Mouse (Mus musculus): ENCODE data around the gene Rai1. TPM values are rescaled to one million over a fixed set of nuclear protein-coding genes. Genes with fewer than 3 reads are reported as not detected.
A peak's percentile ranks its signal among the peaks of the same experiment; 100 is the strongest.

Rai1 gene
- polyA plus RNA-seq, 2 experiments = 29.7 to 62.1 TPM

DNA sequence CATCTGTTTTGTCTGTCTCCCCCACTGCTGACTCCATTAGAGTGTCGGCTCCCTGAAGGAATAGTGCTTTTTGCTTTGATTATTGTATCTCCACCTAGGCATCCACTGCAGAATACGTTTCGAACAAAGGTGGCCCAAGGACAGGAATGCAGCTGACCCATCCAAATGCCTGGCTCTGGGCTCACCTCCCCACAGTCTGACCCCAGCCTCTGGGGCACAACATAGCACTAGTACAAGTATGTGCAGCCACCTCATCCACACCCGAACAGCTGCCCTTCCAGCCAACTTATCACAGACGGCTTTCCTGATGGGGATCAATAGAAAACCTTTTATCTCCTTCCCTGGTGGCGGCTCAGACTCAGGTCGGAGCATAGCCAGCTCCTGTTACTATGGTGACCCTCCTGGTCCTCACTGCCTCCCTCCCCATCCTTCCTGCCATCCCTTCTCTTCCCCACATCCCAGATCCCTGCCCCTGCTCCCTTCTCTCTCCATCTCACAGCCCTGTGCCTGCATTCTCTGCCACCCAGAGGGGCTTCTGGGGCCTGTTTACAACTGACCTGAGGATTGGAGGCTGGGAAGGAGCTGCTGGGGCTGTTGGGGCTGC lies 10.7 kb upstream of the Rai1 start:
- Histone ChIP-seq H3K9me3 (ENCODE audit: control insufficient read depth, low read length) (no peaks in the 10 kb centered on the region), H3K36me3 (ENCODE audit: control insufficient read depth, insufficient read depth, low read length) (no peaks in the 10 kb centered on the region), H3K4me3 (replicated peaks; ENCODE audit: low read length) (no peak overlapping the region), H3K9ac (ENCODE audit: low read depth, low read length, severe bottlenecking) (no peak overlapping the region), H3K27ac (replicated peaks; ENCODE audit: low read depth, low read length) (no peak overlapping the region), H3K4me2 (replicated peaks; ENCODE audit: low read depth, low read length, severe bottlenecking) (no peak overlapping the region), H3K4me1 (ENCODE audit: control insufficient read depth, insufficient read depth, low read length) (peaks cover 18% of the 10 kb centered on the region), H3K27me3 (ENCODE audit: control insufficient read depth, insufficient read depth, low read length) (no peaks in the 10 kb centered on the region)
- no peak for DNase-seq (ENCODE audit: low spot score)
- TF ChIP-seq POLR2A (IDR thresholded peaks at IDR 0.05; ENCODE audit: borderline replicate concordance, extremely low read depth, insufficient read depth, insufficient read length) = no peak
- WGBS = 43% methylated on average over 7 of the region's 7 CpGs
- no peak for ATAC-seq (ENCODE audit: low FRiP score, low read depth)

DNA sequence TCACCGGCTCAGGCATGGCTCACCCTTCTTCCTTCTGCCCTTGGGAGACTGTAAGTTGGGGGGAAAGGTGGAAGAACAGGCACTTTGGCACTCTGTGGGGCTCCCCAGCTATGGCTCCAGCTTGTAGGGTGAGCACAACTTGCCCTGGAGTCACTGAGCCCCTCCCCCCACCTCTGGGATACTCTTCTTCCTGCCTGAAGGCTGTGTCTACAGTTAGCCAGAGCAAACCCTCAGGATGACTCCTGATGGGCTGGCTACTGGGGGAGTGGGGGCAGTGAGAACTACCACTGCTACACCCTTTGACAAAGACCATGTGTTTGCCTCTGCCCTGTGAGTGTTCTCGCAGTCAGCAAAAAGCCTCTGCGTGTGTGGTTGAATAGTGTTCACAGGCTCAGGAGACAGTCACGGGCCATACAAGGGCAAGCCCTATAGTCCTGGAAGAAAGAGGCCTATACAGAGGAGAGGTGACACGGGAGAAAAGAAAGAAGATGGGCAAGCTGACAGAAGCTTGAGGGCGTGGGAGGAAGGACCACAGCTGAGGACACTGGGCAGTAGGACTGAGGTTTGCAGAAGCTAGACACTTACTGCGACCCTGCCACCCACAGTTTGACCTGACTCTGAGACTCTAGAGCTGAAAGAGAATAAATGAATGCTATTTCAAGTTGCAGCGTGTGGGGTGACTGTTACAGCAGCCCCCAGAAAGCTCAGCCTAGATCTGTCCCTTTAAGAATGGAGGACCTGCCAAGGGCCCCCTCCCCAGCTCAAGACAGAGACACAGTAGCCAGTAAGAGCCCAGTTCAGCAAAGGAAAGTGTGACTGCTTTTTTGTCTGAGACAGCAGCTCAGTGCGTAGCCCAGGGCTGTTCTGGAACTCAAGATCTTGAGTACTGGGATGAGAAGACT lies 9.7 kb upstream of the Rai1 start:
- 59% methylated on average over 9 of the region's 9 CpGs for WGBS
- ATAC-seq (ENCODE audit: low FRiP score, low read depth) (no peak), DNase-seq (ENCODE audit: low spot score) (no peak)
- Histone ChIP-seq H3K4me3 (replicated peaks; ENCODE audit: low read length) (no peak overlapping the region), H3K36me3 (ENCODE audit: control insufficient read depth, insufficient read depth, low read length) (no peaks in the 10 kb centered on the region), H3K27me3 (ENCODE audit: control insufficient read depth, insufficient read depth, low read length) (no peaks in the 10 kb centered on the region), H3K4me2 (replicated peaks; ENCODE audit: low read depth, low read length, severe bottlenecking) (no peak overlapping the region), H3K9ac (ENCODE audit: low read depth, low read length, severe bottlenecking) (peak overlapping the region; percentile 16; the same call in 1 of the 2 replicates), H3K27ac (replicated peaks; ENCODE audit: low read depth, low read length) (no peak overlapping the region), H3K9me3 (ENCODE audit: control insufficient read depth, low read length) (no peaks in the 10 kb centered on the region), H3K4me1 (ENCODE audit: control insufficient read depth, insufficient read depth, low read length) (peaks cover 17% of the 10 kb centered on the region)
- no peak for TF ChIP-seq POLR2A (IDR thresholded peaks at IDR 0.05; ENCODE audit: borderline replicate concordance, extremely low read depth, insufficient read depth, insufficient read length)

DNA sequence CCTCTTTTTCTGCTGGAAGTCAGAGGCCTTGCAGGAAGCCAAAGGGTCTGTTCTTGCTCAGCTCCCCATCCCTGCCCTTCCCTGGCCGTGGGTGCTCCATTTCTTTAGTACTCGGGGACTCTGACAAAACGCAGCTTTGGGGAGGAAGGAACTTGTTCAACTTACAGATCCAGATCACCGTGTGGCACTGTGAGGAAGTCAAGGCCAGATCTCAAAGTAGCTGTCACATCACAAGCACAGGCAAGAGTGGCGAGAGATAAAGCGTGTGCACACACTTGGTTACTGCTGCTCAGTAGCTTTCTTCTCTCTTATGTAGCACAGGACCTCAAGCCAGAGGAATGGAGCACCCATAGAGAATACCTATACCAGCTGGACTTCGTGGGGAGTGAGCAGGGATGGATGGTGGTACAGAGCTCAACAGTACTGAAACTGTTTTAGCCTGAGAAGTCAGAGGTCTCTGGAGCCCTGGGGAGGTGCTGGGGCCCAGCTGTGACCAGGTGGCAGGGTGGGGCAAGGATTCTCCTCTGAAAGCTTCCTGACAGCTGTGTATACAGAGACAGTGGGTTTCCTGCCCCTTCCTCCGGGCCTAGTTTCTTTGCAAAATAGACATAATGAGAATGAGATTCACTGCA lies 5.1 kb upstream of the Rai1 start:
- H3K4me1 ChIP-seq (ENCODE audit: control insufficient read depth, insufficient read depth, low read length) = peaks cover 23% of the 10 kb centered on the region
- no peak overlapping the region for H3K4me3 ChIP-seq (replicated peaks; ENCODE audit: low read length)
- DNase-seq (ENCODE audit: low spot score) (no peak), ATAC-seq (ENCODE audit: low FRiP score, low read depth) (no peak)
- no peak overlapping the region for H3K9ac ChIP-seq (ENCODE audit: low read depth, low read length, severe bottlenecking)
- no peak overlapping the region for H3K4me2 ChIP-seq (replicated peaks; ENCODE audit: low read depth, low read length, severe bottlenecking)
- H3K27me3 ChIP-seq (ENCODE audit: control insufficient read depth, insufficient read depth, low read length) = no peaks in the 10 kb centered on the region
- H3K9me3 ChIP-seq (ENCODE audit: control insufficient read depth, low read length) = no peaks in the 10 kb centered on the region
- H3K36me3 ChIP-seq (ENCODE audit: control insufficient read depth, insufficient read depth, low read length) = no peaks in the 10 kb centered on the region
- no peak overlapping the region for H3K27ac ChIP-seq (replicated peaks; ENCODE audit: low read depth, low read length)
- TF ChIP-seq POLR2A (IDR thresholded peaks at IDR 0.05; ENCODE audit: borderline replicate concordance, extremely low read depth, insufficient read depth, insufficient read length) = no peak
- WGBS = 76% methylated on average over 8 of the region's 8 CpGs

DNA sequence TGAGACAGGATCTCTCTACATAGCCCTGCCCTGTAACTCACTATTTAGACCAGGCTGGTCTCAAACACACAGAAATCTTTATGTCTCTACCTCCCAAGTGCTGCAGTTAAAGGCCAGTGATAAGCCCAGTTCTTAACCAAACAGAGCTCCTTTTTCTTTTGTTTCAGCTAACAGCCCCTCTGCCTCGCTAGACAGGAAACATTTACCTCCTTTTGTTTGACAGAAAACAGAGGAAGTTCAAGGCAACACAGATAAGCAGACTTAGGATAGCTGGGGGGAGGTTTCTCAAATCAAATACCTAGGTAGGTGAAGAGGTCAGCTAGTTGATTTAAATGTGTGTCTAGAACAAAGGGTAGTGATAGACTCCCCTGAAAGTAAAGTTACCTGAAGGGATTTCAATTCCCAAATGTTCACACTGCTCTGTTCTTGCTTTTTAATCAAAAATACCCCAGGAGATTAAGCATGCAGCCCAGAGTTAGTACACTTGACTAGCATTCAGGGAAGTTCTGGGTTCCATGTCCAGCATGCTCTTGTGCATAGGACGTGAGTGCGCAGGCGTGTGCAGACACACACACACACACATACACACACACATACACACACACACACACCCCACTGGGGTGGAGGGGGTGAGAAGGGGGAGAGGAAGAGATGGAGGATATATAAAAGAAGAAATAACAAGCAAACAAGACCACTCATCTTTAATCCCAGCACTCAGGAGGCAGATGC lies 3.8 kb upstream of the Rai1 start:
- Histone ChIP-seq H3K36me3 (ENCODE audit: control insufficient read depth, insufficient read depth, low read length) (no peaks in the 10 kb centered on the region), H3K9me3 (ENCODE audit: control insufficient read depth, low read length) (no peaks in the 10 kb centered on the region), H3K4me2 (replicated peaks; ENCODE audit: low read depth, low read length, severe bottlenecking) (no peak overlapping the region), H3K27ac (replicated peaks; ENCODE audit: low read depth, low read length) (no peak overlapping the region), H3K27me3 (ENCODE audit: control insufficient read depth, insufficient read depth, low read length) (no peaks in the 10 kb centered on the region), H3K9ac (ENCODE audit: low read depth, low read length, severe bottlenecking) (no peak overlapping the region), H3K4me3 (replicated peaks; ENCODE audit: low read length) (no peak overlapping the region), H3K4me1 (ENCODE audit: control insufficient read depth, insufficient read depth, low read length) (peaks cover 13% of the 10 kb centered on the region; the same call in 1 of the 2 replicates)
- TF ChIP-seq POLR2A (IDR thresholded peaks at IDR 0.05; ENCODE audit: borderline replicate concordance, extremely low read depth, insufficient read depth, insufficient read length) = no peak
- WGBS = 79% methylated on average over 4 of the region's 4 CpGs
- DNase-seq (ENCODE audit: low spot score) (no peak), ATAC-seq (ENCODE audit: low FRiP score, low read depth) (no peak)

DNA sequence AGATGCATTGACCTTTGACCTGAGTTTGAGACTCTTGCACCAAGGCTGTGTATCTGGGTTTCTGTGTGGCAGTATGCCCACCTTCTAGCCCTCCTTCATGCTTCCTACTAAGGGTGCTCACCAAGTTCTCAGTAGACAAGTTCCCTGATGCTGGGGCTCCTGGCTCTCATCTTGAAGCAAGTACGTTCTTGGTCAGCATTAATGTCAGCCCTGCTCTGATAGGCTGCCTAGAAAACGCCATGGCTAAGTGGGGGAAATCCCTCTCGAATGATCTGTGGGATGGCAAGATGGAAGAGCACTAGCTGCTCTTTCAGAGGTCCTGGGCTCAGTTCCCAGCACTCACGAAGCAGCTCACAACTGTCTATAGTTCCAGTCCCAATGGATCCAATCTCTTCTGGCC lies 2.8 kb upstream of the Rai1 start:
- ATAC-seq (ENCODE audit: low FRiP score, low read depth) (no peak), DNase-seq (ENCODE audit: low spot score) (no peak)
- 84% methylated on average over 4 of the region's 4 CpGs for WGBS
- no peak for TF ChIP-seq POLR2A (IDR thresholded peaks at IDR 0.05; ENCODE audit: borderline replicate concordance, extremely low read depth, insufficient read depth, insufficient read length)
- Histone ChIP-seq H3K36me3 (ENCODE audit: control insufficient read depth, insufficient read depth, low read length) (no peaks in the 10 kb centered on the region), H3K27me3 (ENCODE audit: control insufficient read depth, insufficient read depth, low read length) (no peaks in the 10 kb centered on the region), H3K27ac (replicated peaks; ENCODE audit: low read depth, low read length) (no peak overlapping the region), H3K4me2 (replicated peaks; ENCODE audit: low read depth, low read length, severe bottlenecking) (no peak overlapping the region), H3K4me1 (ENCODE audit: control insufficient read depth, insufficient read depth, low read length) (peaks cover 14% of the 10 kb centered on the region), H3K9me3 (ENCODE audit: control insufficient read depth, low read length) (no peaks in the 10 kb centered on the region), H3K4me3 (replicated peaks; ENCODE audit: low read length) (no peak overlapping the region), H3K9ac (ENCODE audit: low read depth, low read length, severe bottlenecking) (no peak overlapping the region)

Data from limb, embryonic 14.5 days (tissue).